10 mouse cellular contexts compared by ENCODE assay signal in the genomic region with DNA sequence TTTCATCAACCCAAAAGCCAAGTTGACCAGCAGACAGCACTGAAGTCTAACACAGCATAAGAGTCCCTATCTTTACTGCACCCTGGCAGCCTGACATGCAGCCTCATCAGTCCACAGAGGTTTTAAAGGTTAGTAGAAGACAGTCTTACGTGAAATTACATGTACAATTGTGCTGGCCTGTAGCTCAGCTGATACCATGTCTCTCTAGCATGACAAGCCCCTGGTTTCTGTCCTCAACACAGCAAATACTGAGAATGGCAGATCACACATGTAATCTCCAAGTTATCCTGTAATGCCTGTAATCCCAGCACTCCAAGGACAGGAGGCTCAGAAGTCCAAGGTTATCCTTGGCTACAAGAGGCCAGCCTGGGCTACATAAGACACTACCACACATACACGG. TPM values are rescaled to one million over a fixed set of nuclear protein-coding genes. Genes with fewer than 3 reads are reported as not detected.
DNase-seq lines count a peak whose midpoint lies in the region; ATAC-seq and TF ChIP-seq lines count a peak whose summit lies in the region.
"Had no signal": no experiment of that assay in that cellular context is flagged by ENCODE, and none has a peak within 500 bp of the region (broad histone marks: within the 10 kb centered on the region; RNA-seq: fewer than 3 reads in every experiment).

No protein-coding gene starts in this region.

- H3K4me1 ChIP-seq in heart, postnatal 0 days (ENCODE audit: control insufficient read depth, insufficient read depth) = peaks cover 25% of the 10 kb centered on the region
- H3K4me1 ChIP-seq in embryonic facial prominence, embryonic 12.5 days = peaks cover 46% of the 10 kb centered on the region
- peaks cover 17% of the 10 kb centered on the region for H3K4me1 ChIP-seq in hindbrain, postnatal 0 days (ENCODE audit: insufficient read depth, low read length)
- peaks cover 57% of the 10 kb centered on the region for H3K4me1 ChIP-seq in midbrain, embryonic 14.5 days (ENCODE audit: control insufficient read depth, insufficient read depth, low read length)

- H3K36me3 ChIP-seq in heart, postnatal 0 days (replicated peaks; ENCODE audit: control insufficient read depth, insufficient read depth, low read length) = no peaks in the 10 kb centered on the region
- H3K36me3 ChIP-seq in embryonic facial prominence, embryonic 12.5 days = no peaks in the 10 kb centered on the region
- H3K36me3 ChIP-seq in hindbrain, postnatal 0 days (ENCODE audit: insufficient read depth, low read length) = no peaks in the 10 kb centered on the region
- H3K36me3 ChIP-seq in midbrain, embryonic 14.5 days (ENCODE audit: control insufficient read depth, insufficient read depth, low read length) = no peaks in the 10 kb centered on the region

- H3K27ac ChIP-seq in heart, postnatal 0 days (ENCODE audit: low read depth) = no peak overlapping the region
- no peak overlapping the region for H3K27ac ChIP-seq in embryonic facial prominence, embryonic 12.5 days
- H3K27ac ChIP-seq in hindbrain, postnatal 0 days = no peak overlapping the region
- no peak overlapping the region for H3K27ac ChIP-seq in midbrain, embryonic 14.5 days (replicated peaks; ENCODE audit: low read depth, low read length)

- H3K4me2 ChIP-seq in heart, postnatal 0 days (ENCODE audit: low read depth, low read length) = peak overlapping the region; percentile 98
- H3K4me2 ChIP-seq in embryonic facial prominence, embryonic 12.5 days (replicated peaks) = peak overlapping the region; percentile 81
- H3K4me2 ChIP-seq in hindbrain, postnatal 0 days (ENCODE audit: low read depth, low read length) = peak overlapping the region; percentile 98
- peak overlapping the region; percentile 93 for H3K4me2 ChIP-seq in midbrain, embryonic 14.5 days (ENCODE audit: low read length)

- peaks cover 15% of the 10 kb centered on the region for H3K27me3 ChIP-seq in heart, postnatal 0 days (ENCODE audit: control insufficient read depth, insufficient read depth, low read length)
- H3K27me3 ChIP-seq in embryonic facial prominence, embryonic 12.5 days = peaks cover 27% of the 10 kb centered on the region
- no peaks in the 10 kb centered on the region for H3K27me3 ChIP-seq in hindbrain, postnatal 0 days (ENCODE audit: insufficient read depth, low read length)
- H3K27me3 ChIP-seq in midbrain, embryonic 14.5 days (ENCODE audit: control insufficient read depth, insufficient read depth, low read length) = no peaks in the 10 kb centered on the region; the same call in 1 of the 2 replicates

- DNase-seq in heart, postnatal 0 days (ENCODE audit: low spot score) = no peak
- DNase-seq in heart, postnatal 4 days = no peak
- DNase-seq in hindbrain, postnatal 0 days (ENCODE audit: low spot score) = no peak
- DNase-seq in midbrain, embryonic 14.5 days = no peak
- DNase-seq in urinary bladder, adult 2 months (ENCODE audit: low spot score) = no peak
- DNase-seq in embryo, embryonic 9.5 days (ENCODE audit: extremely low spot score) = no peak
- DNase-seq in layer of hippocampus, postnatal 10 days (ENCODE audit: low spot score in 2 of 2) = no peak
- DNase-seq: kidney, adult 18-20 months had no signal

- ATAC-seq in heart, postnatal 0 days (ENCODE audit: insufficient read depth, low read depth) = no peak
- ATAC-seq in embryonic facial prominence, embryonic 12.5 days (ENCODE audit: insufficient number of reproducible peaks, insufficient read depth, low FRiP score, low TSS enrichment) = no peak
- ATAC-seq in hindbrain, postnatal 0 days = no peak
- no peak for ATAC-seq in midbrain, embryonic 14.5 days (ENCODE audit: low FRiP score, low TSS enrichment)
- ATAC-seq: CD4-positive, CD25-positive, alpha-beta regulatory T cell, adult 4 months had no signal

- TF ChIP-seq CTCF in heart, postnatal 0 days (IDR thresholded peaks at IDR 0.05; ENCODE audit: low read depth) = no peak
- TF ChIP-seq CTCF in hindbrain, postnatal 0 days (IDR thresholded peaks at IDR 0.05; ENCODE audit: low read depth) = no peak

- no peaks in the 10 kb centered on the region for H3K9me3 ChIP-seq in heart, postnatal 0 days (replicated peaks; ENCODE audit: control insufficient read depth, low read length)
- no peaks in the 10 kb centered on the region for H3K9me3 ChIP-seq in embryonic facial prominence, embryonic 12.5 days
- no peaks in the 10 kb centered on the region for H3K9me3 ChIP-seq in hindbrain, postnatal 0 days (ENCODE audit: low read length)
- no peaks in the 10 kb centered on the region for H3K9me3 ChIP-seq in midbrain, embryonic 14.5 days (ENCODE audit: control insufficient read depth, low read length)

- WGBS in heart, postnatal 0 days = 18% methylated on average over 2 of the region's 2 CpGs
- WGBS in embryonic facial prominence, embryonic 12.5 days = 60% methylated on average over 2 of the region's 2 CpGs
- WGBS in hindbrain, postnatal 0 days = 40% methylated on average over 2 of the region's 2 CpGs
- WGBS in midbrain, embryonic 14.5 days = 50% methylated on average over 2 of the region's 2 CpGs

- H3K4me3 ChIP-seq in heart, postnatal 0 days (ENCODE audit: low read depth, low read length) = peak overlapping the region; percentile 95
- peak overlapping the region; percentile 80 for H3K4me3 ChIP-seq in embryonic facial prominence, embryonic 12.5 days
- H3K4me3 ChIP-seq in hindbrain, postnatal 0 days (ENCODE audit: low read length) = peak overlapping the region; percentile 88
- H3K4me3 ChIP-seq in midbrain, embryonic 14.5 days (replicated peaks; ENCODE audit: low read depth, low read length) = peak overlapping the region; percentile 77

- peak overlapping the region; percentile 87; the same call in 1 of the 2 replicates for H3K9ac ChIP-seq in heart, postnatal 0 days (replicated peaks; ENCODE audit: low read depth, low read length)
- H3K9ac ChIP-seq in embryonic facial prominence, embryonic 12.5 days = peak overlapping the region; percentile 81; the same call in 1 of the 2 replicates
- H3K9ac ChIP-seq in hindbrain, postnatal 0 days (replicated peaks; ENCODE audit: low read length) = no peak overlapping the region
- H3K9ac ChIP-seq in midbrain, embryonic 14.5 days (replicated peaks; ENCODE audit: low read length) = 0 out of 2 replicates have a peak overlapping the region, but pooled peaks have one; percentile 24

- TF ChIP-seq EP300 in heart, postnatal 0 days (IDR thresholded peaks at IDR 0.05; ENCODE audit: low read depth) = no peak

RNA-seq across cellular contexts. Expression of a gene that starts 1.2 kb away (rescaled TPM):
- 59.2 and 124 TPM in 2 replicates for total RNA-seq in heart, postnatal 0 days (2014; rRNA removed; ENCODE audit: low replicate concordance)
- polyA plus RNA-seq in heart, postnatal 0 days (2015; fragmentation: Nextera tagmentation; extraction: Ambion mirVana) = 34.5 and 36.8 TPM in 2 replicates
- 10 to 100 TPM; 88.5 to 98.7 TPM for total RNA-seq in heart, postnatal 4 days (2021)
- polyA plus RNA-seq in embryonic facial prominence, embryonic 12.5 days (2016; fragmentation: Nextera tagmentation; extraction: Ambion mirVana) = 136 and 149 TPM in 2 replicates
- 46.4 and 49.1 TPM in 2 replicates for total RNA-seq in hindbrain, postnatal 0 days (2014; rRNA removed)
- polyA plus RNA-seq in hindbrain, postnatal 0 days (2015; fragmentation: Nextera tagmentation; extraction: Ambion mirVana) = 49.7 and 52.0 TPM in 2 replicates
- polyA plus RNA-seq in midbrain, embryonic 14.5 days (2014; fragmentation: Nextera tagmentation; extraction: Ambion mirVana) = 42.2 and 64.0 TPM in 2 replicates
- 5.4 and 6.1 TPM in 2 replicates for polyA plus RNA-seq in urinary bladder, adult 2 months (2012; rRNA removed)
- total RNA-seq in layer of hippocampus, postnatal 10 days (2021) = 10 to 100 TPM; 13.6 TPM

RNA-seq across cellular contexts. Expression of a gene that starts 19.9 kb away (rescaled TPM):
- total RNA-seq in heart, postnatal 0 days (2014; rRNA removed; ENCODE audit: low replicate concordance) = 0.11 and 0.93 TPM in 2 replicates
- polyA plus RNA-seq in heart, postnatal 0 days (2015; fragmentation: Nextera tagmentation; extraction: Ambion mirVana) = 1.1 and 1.3 TPM in 2 replicates
- total RNA-seq in heart, postnatal 4 days (2021) = 1 to 10 TPM in 1 of 2 experiments, under 1 TPM in 1; 0.77 to 1.0 TPM
- 6.2 and 6.7 TPM in 2 replicates for polyA plus RNA-seq in embryonic facial prominence, embryonic 12.5 days (2016; fragmentation: Nextera tagmentation; extraction: Ambion mirVana)
- 127 and 143 TPM in 2 replicates for total RNA-seq in hindbrain, postnatal 0 days (2014; rRNA removed)
- 32.0 and 37.1 TPM in 2 replicates for polyA plus RNA-seq in hindbrain, postnatal 0 days (2015; fragmentation: Nextera tagmentation; extraction: Ambion mirVana)
- polyA plus RNA-seq in midbrain, embryonic 14.5 days (2014; fragmentation: Nextera tagmentation; extraction: Ambion mirVana) = 51.9 and 53.5 TPM in 2 replicates
- polyA plus RNA-seq in urinary bladder, adult 2 months (2012; rRNA removed) = 0.19 and 0.22 TPM in 2 replicates
- 10 to 100 TPM; 50.7 to 54.6 TPM for total RNA-seq in layer of hippocampus, postnatal 10 days (2021)

RNA-seq across cellular contexts. Expression of a gene that starts 49.1 kb away (rescaled TPM):
- not detected in 2 replicates for total RNA-seq in heart, postnatal 0 days (2014; rRNA removed; ENCODE audit: low replicate concordance)
- polyA plus RNA-seq in heart, postnatal 0 days (2015; fragmentation: Nextera tagmentation; extraction: Ambion mirVana) = not detected in 2 replicates
- not detected for total RNA-seq in heart, postnatal 4 days (2021)
- polyA plus RNA-seq in embryonic facial prominence, embryonic 12.5 days (2016; fragmentation: Nextera tagmentation; extraction: Ambion mirVana) = 0.08 TPM in 1 of 2 replicates, not detected in the other
- 0.14 and 0.26 TPM in 2 replicates for total RNA-seq in hindbrain, postnatal 0 days (2014; rRNA removed)
- 0.33 and 0.50 TPM in 2 replicates for polyA plus RNA-seq in hindbrain, postnatal 0 days (2015; fragmentation: Nextera tagmentation; extraction: Ambion mirVana)
- polyA plus RNA-seq in midbrain, embryonic 14.5 days (2014; fragmentation: Nextera tagmentation; extraction: Ambion mirVana) = 0.93 and 1.1 TPM in 2 replicates
- polyA plus RNA-seq in urinary bladder, adult 2 months (2012; rRNA removed) = 0.03 and 0.07 TPM in 2 replicates
- not detected for total RNA-seq in layer of hippocampus, postnatal 10 days (2021)
- polyA plus RNA-seq: CD4-positive, CD25-positive, alpha-beta regulatory T cell, adult 4 months had no signal

RNA-seq across cellular contexts. Expression of a gene that starts 51.6 kb away (rescaled TPM):
- 28.4 and 35.7 TPM in 2 replicates for total RNA-seq in heart, postnatal 0 days (2014; rRNA removed; ENCODE audit: low replicate concordance)
- 16.8 and 20.0 TPM in 2 replicates for polyA plus RNA-seq in heart, postnatal 0 days (2015; fragmentation: Nextera tagmentation; extraction: Ambion mirVana)
- 10 to 100 TPM; 46.5 to 47.7 TPM for total RNA-seq in heart, postnatal 4 days (2021)
- polyA plus RNA-seq in embryonic facial prominence, embryonic 12.5 days (2016; fragmentation: Nextera tagmentation; extraction: Ambion mirVana) = 67.4 and 80.2 TPM in 2 replicates
- total RNA-seq in hindbrain, postnatal 0 days (2014; rRNA removed) = 74.0 and 89.4 TPM in 2 replicates
- 78.1 and 91.2 TPM in 2 replicates for polyA plus RNA-seq in hindbrain, postnatal 0 days (2015; fragmentation: Nextera tagmentation; extraction: Ambion mirVana)
- polyA plus RNA-seq in midbrain, embryonic 14.5 days (2014; fragmentation: Nextera tagmentation; extraction: Ambion mirVana) = 127 and 136 TPM in 2 replicates
- polyA plus RNA-seq in urinary bladder, adult 2 months (2012; rRNA removed) = 20.4 and 20.5 TPM in 2 replicates
- 10 to 100 TPM; 89.4 to 94.3 TPM for total RNA-seq in layer of hippocampus, postnatal 10 days (2021)

RNA-seq across cellular contexts. Expression of a gene that starts 55.0 kb away (rescaled TPM):
- total RNA-seq in heart, postnatal 0 days (2014; rRNA removed; ENCODE audit: low replicate concordance) = not detected in 2 replicates
- not detected in 2 replicates for polyA plus RNA-seq in heart, postnatal 0 days (2015; fragmentation: Nextera tagmentation; extraction: Ambion mirVana)
- 1 to 10 TPM; 3.7 to 4.8 TPM for total RNA-seq in heart, postnatal 4 days (2021)
- polyA plus RNA-seq in embryonic facial prominence, embryonic 12.5 days (2016; fragmentation: Nextera tagmentation; extraction: Ambion mirVana) = not detected in 2 replicates
- total RNA-seq in hindbrain, postnatal 0 days (2014; rRNA removed) = not detected in 2 replicates
- not detected in 2 replicates for polyA plus RNA-seq in hindbrain, postnatal 0 days (2015; fragmentation: Nextera tagmentation; extraction: Ambion mirVana)
- not detected in 2 replicates for polyA plus RNA-seq in midbrain, embryonic 14.5 days (2014; fragmentation: Nextera tagmentation; extraction: Ambion mirVana)
- polyA plus RNA-seq in urinary bladder, adult 2 months (2012; rRNA removed) = 0.52 TPM in 1 of 2 replicates, not detected in the other
- total RNA-seq in layer of hippocampus, postnatal 10 days (2021) = 1 to 10 TPM; 1.5 to 2.2 TPM
- polyA plus RNA-seq: CD4-positive, CD25-positive, alpha-beta regulatory T cell, adult 4 months had no signal
